In genomic region chr17:71292897-71293296, GRCm38 (mm10) we compare ENCODE assay signal across 19 mouse cellular contexts. TPM values are rescaled to one million over a fixed set of nuclear protein-coding genes. Genes with fewer than 3 reads are reported as not detected.
DNase-seq lines count a peak whose midpoint lies in the region; ATAC-seq and TF ChIP-seq lines count a peak whose summit lies in the region.
"Had no signal": no experiment of that assay in that cellular context is flagged by ENCODE, and none has a peak within 500 bp of the region (broad histone marks: within the 10 kb centered on the region; RNA-seq: fewer than 3 reads in every experiment).

No protein-coding gene starts in this region.

- peak overlapping the region; percentile 23 for H3K4me2 ChIP-seq in liver, embryonic 15.5 days
- H3K4me2 ChIP-seq: embryonic facial prominence, embryonic 15.5 days; forebrain, embryonic 13.5 days; midbrain, embryonic 12.5 days had no signal

- peaks cover 63% of the 10 kb centered on the region for H3K4me1 ChIP-seq in heart, embryonic 10.5 days
- peaks cover 91% of the 10 kb centered on the region for H3K4me1 ChIP-seq in liver, embryonic 15.5 days (replicated peaks)
- H3K4me1 ChIP-seq in lung, adult 2 months (ENCODE audit: control insufficient read depth, insufficient read depth, low read length) = no peaks in the 10 kb centered on the region
- H3K4me1 ChIP-seq: forebrain, embryonic 13.5 days; midbrain, embryonic 12.5 days had no signal

- no peak overlapping the region for H3K4me3 ChIP-seq in heart, embryonic 10.5 days
- H3K4me3 ChIP-seq in liver, embryonic 15.5 days (replicated peaks) = no peak overlapping the region
- no peak overlapping the region for H3K4me3 ChIP-seq in lung, adult 2 months (replicated peaks; ENCODE audit: extremely low read depth, low read depth, low read length)
- H3K4me3 ChIP-seq: embryonic facial prominence, embryonic 15.5 days; forebrain, embryonic 13.5 days; midbrain, embryonic 12.5 days had no signal

- H3K27ac ChIP-seq in heart, embryonic 10.5 days = peak overlapping the region; percentile 83
- H3K27ac ChIP-seq in liver, embryonic 15.5 days (replicated peaks) = peak overlapping the region; percentile 90
- H3K27ac ChIP-seq: embryonic facial prominence, embryonic 15.5 days; forebrain, embryonic 13.5 days; macrophage; midbrain, embryonic 12.5 days had no signal

- DNase-seq in heart, embryonic 10.5 days (ENCODE audit: low spot score) = no peak
- no peak for DNase-seq in heart, postnatal 10 days
- peak; percentile 84 for DNase-seq in NIH3T3 (ENCODE audit: low read depth)
- no peak for DNase-seq in right cerebral cortex, postnatal 14 days
- no peak for DNase-seq in lung, adult 2 months
- DNase-seq in kidney, postnatal 14 days = no peak
- DNase-seq: cerebellum, postnatal 14 days; embryo, embryonic 11 days; gastrocnemius, postnatal 25 days; kidney, adult 8-10 months; left cerebral cortex, postnatal 4 days; lung, adult 18-20 months; thymus, postnatal 14 days had no signal

- intact Hi-C loops in heart, postnatal 10 days (cut with DNase I) = no loop called here

- 65% methylated on average over 4 of the region's 4 CpGs for WGBS in heart, embryonic 10.5 days
- WGBS in liver, embryonic 15.5 days (ENCODE audit: insufficient replicate concordance) = 30% methylated on average over 4 of the region's 4 CpGs
- WGBS in lung, adult 2 months = 45% methylated on average over 4 of the region's 4 CpGs

- 0 out of 2 replicates have a peak, but pooled peaks cover 7% of the 10 kb centered on the region for H3K36me3 ChIP-seq in heart, embryonic 10.5 days
- no peaks in the 10 kb centered on the region for H3K36me3 ChIP-seq in liver, embryonic 15.5 days (replicated peaks)
- H3K36me3 ChIP-seq: embryonic facial prominence, embryonic 15.5 days; midbrain, embryonic 12.5 days had no signal

- TF ChIP-seq CTCF in lung, adult 2 months (IDR thresholded peaks at IDR 0.05; ENCODE audit: insufficient read depth, low read length) = no peak

- ATAC-seq in erythroid progenitor cell, adult 5-6 weeks (replicated peaks; ENCODE audit: low FRiP score, poor library complexity, severe bottlenecking) = peak; percentile 63
- no peak for ATAC-seq in liver, embryonic 15.5 days (ENCODE audit: insufficient read depth)
- ATAC-seq: forebrain, embryonic 13.5 days had no signal

- H3K27me3 ChIP-seq in heart, embryonic 10.5 days (ENCODE audit: insufficient read depth, poor library complexity, severe bottlenecking) = no peaks in the 10 kb centered on the region
- H3K27me3 ChIP-seq in liver, embryonic 15.5 days = no peaks in the 10 kb centered on the region
- H3K27me3 ChIP-seq: embryonic facial prominence, embryonic 15.5 days; forebrain, embryonic 13.5 days; midbrain, embryonic 12.5 days had no signal

- H3K9me3 ChIP-seq in heart, embryonic 10.5 days = no peaks in the 10 kb centered on the region
- H3K9me3 ChIP-seq in liver, embryonic 15.5 days (replicated peaks) = no peaks in the 10 kb centered on the region
- H3K9me3 ChIP-seq: embryonic facial prominence, embryonic 15.5 days; forebrain, embryonic 13.5 days; midbrain, embryonic 12.5 days had no signal

- TF ChIP-seq POLR2A in lung, adult 2 months (IDR thresholded peaks at IDR 0.05; ENCODE audit: borderline replicate concordance, extremely low read depth, low read depth, low read length) = no peak

- H3K9ac ChIP-seq in liver, embryonic 15.5 days = no peak overlapping the region
- H3K9ac ChIP-seq: embryonic facial prominence, embryonic 15.5 days; forebrain, embryonic 13.5 days; midbrain, embryonic 12.5 days had no signal

RNA-seq across cellular contexts. Expression of gene Emilin2, which starts 18.9 kb away (rescaled TPM):
- 66.9 and 119 TPM in 2 replicates for polyA plus RNA-seq in heart, embryonic 10.5 days (2016; fragmentation: Nextera tagmentation; extraction: Ambion mirVana)
- total RNA-seq in heart, postnatal 10 days (2021) = 100 to 1,000 TPM; 185 to 196 TPM
- total RNA-seq in erythroid progenitor cell, adult 5-6 weeks (2015; ENCODE audit: low replicate concordance) = 98.7 and 158 TPM in 2 replicates
- total RNA-seq in erythroid progenitor cell, adult 5-6 weeks (2017; ENCODE audit: low replicate concordance) = 88.5 and 131 TPM in 2 replicates
- polyA plus RNA-seq in liver, embryonic 15.5 days (2015; fragmentation: Nextera tagmentation; extraction: Ambion mirVana) = 23.9 and 29.7 TPM in 2 replicates
- 17.3 and 18.7 TPM in 2 replicates for polyA plus RNA-seq in lung, adult 2 months (2012; rRNA removed)
